Mouse (Mus musculus) liver, adult 2 months (tissue): ENCODE measurements at regions not wholly inside any gene's neighbourhood (a gene's known extent, or its start where the extent isn't known, plus 50 kb on each side); places are given as distances from the start of the nearest gene placed in this dataset.

Source experiments
- DNase-seq: peaks from one replicate; pipeline ENCODE4 v3.0.0-alpha.2; 2011; ENCODE audit warnings: low read depth, low spot score; ENCODE audit errors: extremely low read depth
- H3K27ac ChIP-seq: fragments of 200-500 bp; replicated peaks from 2 replicates; pipeline ENCODE4 v1.5.1; 2012; ENCODE audit warnings: low read depth, mild to moderate bottlenecking, control low read depth, inconsistent platforms, low read length; ENCODE audit not compliant: insufficient read depth
- H3K27me3 ChIP-seq: fragments of 200-500 bp; 2 replicates; pipeline ENCODE4 v1.6.1; 2012; ENCODE audit warnings: mild to moderate bottlenecking, moderate library complexity, low read length, inconsistent platforms; ENCODE audit not compliant: control insufficient read depth, insufficient read depth
- H3K36me3 ChIP-seq: fragments of 200-500 bp; 2 replicates; pipeline ENCODE4 v1.6.1; 2012; ENCODE audit warnings: low read length, inconsistent platforms; ENCODE audit not compliant: control insufficient read depth, insufficient read depth
- H3K4me1 ChIP-seq: fragments of 200-500 bp; 2 replicates; pipeline ENCODE4 v1.6.1; 2011; ENCODE audit warnings: low read length; ENCODE audit not compliant: control insufficient read depth, insufficient read depth
- H3K4me3 ChIP-seq: fragments of 200-500 bp; 2 replicates; pipeline ENCODE4 v1.5.1; 2011; ENCODE audit warnings: low read depth, mild to moderate bottlenecking, control low read depth, low read length, moderate library complexity; ENCODE audit not compliant: insufficient read depth
- H3K79me2 ChIP-seq: fragments of 200-500 bp; 2 replicates; pipeline ENCODE4 v1.6.1; 2012; ENCODE audit warnings: inconsistent platforms, mild to moderate bottlenecking, low read length, moderate library complexity; ENCODE audit not compliant: control insufficient read depth, insufficient read depth
- H3K9ac ChIP-seq: fragments of 200-500 bp; 2 replicates; pipeline ENCODE4 v1.6.1; 2012; ENCODE audit warnings: low read depth, mild to moderate bottlenecking, control low read depth, inconsistent platforms, low read length
- CTCF ChIP-seq: fragments of 200-500 bp; IDR thresholded peaks from 2 replicates; pipeline ENCODE4 v1.5.1; 2011; ENCODE audit warnings: low read depth, low read length, control low read depth
- POLR2A ChIP-seq: fragments of 200-500 bp; IDR thresholded peaks from 2 replicates; pipeline ENCODE4 v1.6.1; 2011; ENCODE audit warnings: low read length, control low read depth; ENCODE audit not compliant: insufficient read depth; ENCODE audit errors: extremely low read depth
- WGBS: fragments of 180-500 bp; shearing (Covaris S2); methylation state at CpG from one replicate; pipeline ENCODE4 v1.1.7; 2018; 5-methylcytosine and 5-hydroxymethylcytosine counted together

DNA sequence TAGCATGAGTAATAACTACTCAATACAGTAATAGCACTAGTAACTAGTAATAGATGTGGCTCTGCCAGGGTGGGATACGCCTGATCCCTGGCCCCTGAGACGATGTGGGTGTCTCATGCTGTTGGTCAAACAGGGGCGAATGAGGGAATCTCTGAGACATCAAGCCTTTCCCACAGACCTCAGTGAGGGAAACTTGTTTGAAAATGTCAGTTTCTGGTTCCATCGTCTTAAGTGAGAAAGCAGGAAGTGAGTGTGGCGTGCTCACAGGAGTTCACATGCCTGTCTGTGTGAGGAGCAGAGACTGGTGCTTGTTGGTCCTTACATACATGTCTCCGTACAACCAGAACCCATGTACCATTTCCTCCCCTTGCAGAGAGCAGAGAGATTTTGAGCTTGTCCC lies 380.9 kb downstream of the Rps24 start:
- no peaks in the 10 kb centered on the region for H3K4me1 ChIP-seq
- H3K4me3 ChIP-seq: no peak overlapping the region
- H3K79me2 ChIP-seq: no peaks in the 10 kb centered on the region
- H3K36me3 ChIP-seq: no peaks in the 10 kb centered on the region
- H3K27ac ChIP-seq: no peak overlapping the region
- H3K27me3 ChIP-seq: no peaks in the 10 kb centered on the region
- DNase-seq: no peak
- TF ChIP-seq CTCF: no peak
- H3K9ac ChIP-seq: no peak overlapping the region
- WGBS: 89% methylated on average over 6 of the region's 6 CpGs

GRCm38 (mm10) chr14:24868756-24869155 lies 381.8 kb downstream of the Rps24 start:
- TF ChIP-seq CTCF: no peak
- TF ChIP-seq POLR2A: no peak
- no peak overlapping the region for H3K4me3 ChIP-seq
- no peaks in the 10 kb centered on the region for H3K36me3 ChIP-seq
- no peak overlapping the region for H3K9ac ChIP-seq
- no peak for DNase-seq
- H3K4me1 ChIP-seq: no peaks in the 10 kb centered on the region
- no peaks in the 10 kb centered on the region for H3K79me2 ChIP-seq
- no peaks in the 10 kb centered on the region for H3K27me3 ChIP-seq
- no peak overlapping the region for H3K27ac ChIP-seq
- WGBS: 79% methylated on average over 6 of the region's 6 CpGs

DNA sequence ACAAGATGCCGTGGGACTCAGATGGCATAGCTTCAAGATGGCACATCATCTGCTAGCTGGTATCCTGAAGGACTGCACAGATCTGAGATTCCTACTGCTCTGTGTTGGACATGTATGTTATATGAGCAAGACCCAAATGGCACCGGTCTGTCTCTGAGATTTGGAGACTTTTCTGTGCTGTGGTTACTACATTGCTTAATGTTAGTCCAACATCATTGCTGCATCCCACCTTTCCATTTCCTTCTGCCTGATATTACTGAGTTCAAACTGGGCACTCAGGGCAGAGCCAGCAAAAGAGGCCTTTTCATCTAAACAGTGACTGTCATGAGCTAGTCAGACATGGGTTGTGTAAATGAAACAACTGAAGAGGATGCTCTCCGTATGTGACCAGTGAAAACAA lies 383.3 kb downstream of the Rps24 start:
- H3K27ac ChIP-seq: no peak overlapping the region
- no peaks in the 10 kb centered on the region for H3K36me3 ChIP-seq
- TF ChIP-seq POLR2A (no peak), CTCF (no peak)
- no peaks in the 10 kb centered on the region for H3K79me2 ChIP-seq
- H3K4me3 ChIP-seq: no peak overlapping the region
- H3K27me3 ChIP-seq: no peaks in the 10 kb centered on the region
- H3K9ac ChIP-seq: no peak overlapping the region
- DNase-seq: no peak
- H3K4me1 ChIP-seq: no peaks in the 10 kb centered on the region
- WGBS: 88% methylated on average over 3 of the region's 3 CpGs

GRCm38 (mm10) chr14:24871392-24871998 lies 384.6 kb downstream of the Rps24 start:
- H3K27ac ChIP-seq: no peak overlapping the region
- H3K4me1 ChIP-seq: no peaks in the 10 kb centered on the region
- TF ChIP-seq POLR2A: no peak
- TF ChIP-seq CTCF: no peak
- H3K36me3 ChIP-seq: no peaks in the 10 kb centered on the region
- no peak for DNase-seq
- whole genome bisulfite sequencing: 71% methylated on average over 10 of the region's 10 CpGs
- no peak overlapping the region for H3K4me3 ChIP-seq
- H3K9ac ChIP-seq: no peak overlapping the region
- H3K27me3 ChIP-seq: no peaks in the 10 kb centered on the region
- no peaks in the 10 kb centered on the region for H3K79me2 ChIP-seq

DNA sequence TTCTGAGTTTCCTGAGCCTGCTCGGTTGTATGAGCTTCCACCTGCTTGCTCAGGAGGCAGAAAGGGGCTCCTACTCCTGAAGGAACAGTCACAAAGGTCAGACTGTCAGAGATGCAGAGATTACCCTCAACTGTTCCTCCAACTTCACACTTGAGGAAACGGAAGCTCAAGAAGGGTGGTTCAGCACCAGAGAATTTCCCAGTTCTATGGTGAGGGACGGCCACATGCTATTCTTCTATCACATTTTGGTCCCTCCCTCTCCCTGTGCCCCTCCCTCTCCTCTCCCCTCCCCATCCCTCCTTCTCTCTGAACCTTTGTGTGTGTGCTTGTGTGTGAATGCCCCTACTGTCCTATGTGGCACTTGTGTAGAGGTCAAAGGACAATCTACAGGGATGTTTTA lies 386.0 kb downstream of the Rps24 start:
- TF ChIP-seq POLR2A (no peak), CTCF (no peak)
- Histone ChIP-seq H3K36me3 (no peaks in the 10 kb centered on the region), H3K27ac (no peak overlapping the region), H3K4me3 (no peak overlapping the region), H3K27me3 (no peaks in the 10 kb centered on the region), H3K9ac (no peak overlapping the region), H3K4me1 (no peaks in the 10 kb centered on the region), H3K79me2 (no peaks in the 10 kb centered on the region)
- DNase-seq: no peak
- WGBS: 51% methylated on average over 3 of the region's 3 CpGs

DNA sequence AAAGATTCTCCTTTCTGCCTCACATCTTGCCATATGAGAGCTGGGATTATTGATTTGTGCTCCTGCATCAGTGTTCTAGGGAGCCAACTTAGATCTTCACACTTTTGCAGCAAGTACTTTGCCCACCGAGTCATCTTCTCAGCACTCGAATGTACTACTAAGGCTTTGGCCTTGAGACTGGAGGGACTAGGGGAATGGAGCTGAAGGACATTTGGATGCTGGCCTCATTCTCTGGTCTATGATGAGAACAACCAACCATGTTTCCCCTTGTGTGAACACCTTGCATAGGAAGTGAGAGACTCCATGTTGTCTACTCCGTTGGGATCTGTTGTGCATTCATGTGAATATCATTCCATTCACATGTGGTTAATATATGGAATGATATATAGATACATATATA lies 386.5 kb downstream of the Rps24 start:
- Histone ChIP-seq H3K4me3 (no peak overlapping the region), H3K36me3 (no peaks in the 10 kb centered on the region), H3K27ac (no peak overlapping the region), H3K4me1 (no peaks in the 10 kb centered on the region), H3K79me2 (no peaks in the 10 kb centered on the region), H3K9ac (no peak overlapping the region), H3K27me3 (no peaks in the 10 kb centered on the region)
- 91% methylated on average over 3 of the region's 3 CpGs for WGBS
- TF ChIP-seq POLR2A (no peak), CTCF (no peak)
- DNase-seq: no peak
